Mouse (Mus musculus) CH12.LX (cell line): ENCODE measurements at regions not wholly inside any gene's neighbourhood (a gene's known extent, or its start where the extent isn't known, plus 50 kb on each side); places are given as distances from the start of the nearest gene placed in this dataset.

ENCODE experiments used
- DNase-seq: peaks from one replicate; pipeline ENCODE4 v3.0.0-alpha.2; 2013; ENCODE audit errors: extremely low read depth
- H3K27ac ChIP-seq: 2 replicates; pipeline ENCODE4 v1.5.1; 2012; ENCODE audit warnings: low read depth, mild to moderate bottlenecking, control low read depth, moderate library complexity; ENCODE audit not compliant: insufficient read depth
- H3K27me3 ChIP-seq: replicated peaks from 2 replicates; pipeline ENCODE3; 2012; ENCODE audit warnings: inconsistent platforms
- H3K36me3 ChIP-seq, 2 experiments: replicated peaks in 1 of 2; 2 replicates each; pipeline versions ENCODE3 to v1.6.1; 2012; ENCODE audit warnings: inconsistent platforms in 1 of 2, low read length in 1 of 2, mild to moderate bottlenecking in 1 of 2, mixed read lengths in 1 of 2, moderate library complexity in 1 of 2; ENCODE audit not compliant: control insufficient read depth in 1 of 2, insufficient read depth in 1 of 2
- H3K4me1 ChIP-seq, 2 experiments: 2 replicates each; pipeline ENCODE4 v1.6.1; 2012; ENCODE audit warnings: inconsistent platforms in 1 of 2, moderate library complexity in 1 of 2; ENCODE audit not compliant: insufficient read depth in 2 of 2, control insufficient read depth in 1 of 2
- H3K4me2 ChIP-seq: 2 replicates; pipeline ENCODE4 v1.6.1; 2012; ENCODE audit warnings: low read depth, mild to moderate bottlenecking, control low read depth; ENCODE audit not compliant: poor library complexity, insufficient read depth, severe bottlenecking
- H3K4me3 ChIP-seq, 3 experiments: fragments of 150-350 bp in 1 of 3; sonication (generic) in 1 of 3; replicated peaks in 1 of 3; 2 replicates each; pipeline versions ENCODE3 to v1.5.1; 2011 to 2012; ENCODE audit warnings: low read depth in 2 of 3, low read length in 2 of 3, mild to moderate bottlenecking in 2 of 3, moderate library complexity in 2 of 3, control low read depth in 1 of 3, improper control_type of control experiment in 1 of 3, inconsistent platforms in 1 of 3, mixed read lengths in 1 of 3; ENCODE audit not compliant: poor library complexity in 1 of 3
- H3K79me2 ChIP-seq: replicated peaks from 2 replicates; pipeline ENCODE4 v1.6.1; 2012; ENCODE audit warnings: mild to moderate bottlenecking, moderate library complexity; ENCODE audit not compliant: control insufficient read depth, poor library complexity, insufficient read depth, severe bottlenecking; ENCODE audit errors: extremely low read depth
- H3K9ac ChIP-seq: 2 replicates; pipeline ENCODE4 v1.6.1; 2012; ENCODE audit warnings: low read depth, mild to moderate bottlenecking, control low read depth, moderate library complexity; ENCODE audit not compliant: insufficient read depth
- H3K9me3 ChIP-seq: replicated peaks from 2 replicates; pipeline ENCODE3; 2012; ENCODE audit warnings: low read length, inconsistent platforms, mixed read lengths
- CHD1 ChIP-seq: IDR thresholded peaks from 2 replicates; pipeline ENCODE4 v1.6.1; 2012; ENCODE audit warnings: low read depth, low read length, improper control_type of control experiment, inconsistent platforms
- CHD2 ChIP-seq: IDR thresholded peaks from 2 replicates; pipeline ENCODE4 v1.6.1; 2011; ENCODE audit warnings: low read length, improper control_type of control experiment
- E2F4 ChIP-seq: IDR thresholded peaks from 2 replicates; pipeline ENCODE4 v1.6.1; 2011; ENCODE audit warnings: low read depth, low read length, improper control_type of control experiment; ENCODE audit not compliant: insufficient replicate concordance
- ELF1 ChIP-seq: IDR thresholded peaks from 2 replicates; pipeline ENCODE4 v1.6.1; 2014; ENCODE audit warnings: low read depth, mild to moderate bottlenecking, inconsistent platforms, low read length, improper control_type of control experiment
- EP300 ChIP-seq: IDR thresholded peaks from 2 replicates; pipeline ENCODE4 v1.6.1; 2011; ENCODE audit warnings: low read length, improper control_type of control experiment
- ETS1 ChIP-seq: conservative IDR thresholded peaks from 2 replicates; pipeline ENCODE4 v1.6.1; 2012; ENCODE audit warnings: low read depth, mild to moderate bottlenecking, inconsistent platforms, low read length, improper control_type of control experiment, moderate library complexity
- HCFC1 ChIP-seq: IDR thresholded peaks from 2 replicates; pipeline ENCODE4 v1.6.1; 2012; ENCODE audit warnings: low read depth, mild to moderate bottlenecking, inconsistent platforms, low read length, improper control_type of control experiment
- IRF4 ChIP-seq: IDR thresholded peaks from 2 replicates; pipeline ENCODE4 v1.6.1; 2014; ENCODE audit warnings: low read depth, mild to moderate bottlenecking, inconsistent platforms, low read length, improper control_type of control experiment
- MAFK ChIP-seq: IDR thresholded peaks from 2 replicates; pipeline ENCODE4 v1.6.1; 2011; ENCODE audit warnings: low read length, improper control_type of control experiment; ENCODE audit not compliant: insufficient replicate concordance
- MAZ ChIP-seq: IDR thresholded peaks from 2 replicates; pipeline ENCODE4 v1.6.1; 2012; ENCODE audit warnings: low read depth, mild to moderate bottlenecking, inconsistent platforms, low read length, improper control_type of control experiment, moderate library complexity
- MYC ChIP-seq: IDR thresholded peaks from 2 replicates; pipeline ENCODE4 v1.6.1; 2011; ENCODE audit warnings: low read depth, mild to moderate bottlenecking, improper control_type of control experiment, low read length
- NRF1 ChIP-seq: IDR thresholded peaks from 2 replicates; pipeline ENCODE4 v1.6.1; 2014; ENCODE audit warnings: low read depth, mild to moderate bottlenecking, inconsistent platforms, low read length, improper control_type of control experiment, moderate library complexity
- PAX5 ChIP-seq: IDR thresholded peaks from 2 replicates; pipeline ENCODE4 v1.6.1; 2012; ENCODE audit warnings: low read length, inconsistent platforms, mixed read lengths
- POLR2A ChIP-seq: IDR thresholded peaks from 2 replicates; pipeline ENCODE4 v1.6.1; 2011; ENCODE audit warnings: low read depth, mild to moderate bottlenecking, improper control_type of control experiment, low read length
- SMC3 ChIP-seq: IDR thresholded peaks from 2 replicates; pipeline ENCODE4 v1.6.1; 2011; ENCODE audit warnings: low read depth, low read length, improper control_type of control experiment
- TCF12 ChIP-seq: IDR thresholded peaks from 2 replicates; pipeline ENCODE4 v1.6.1; 2014; ENCODE audit warnings: low read depth, mild to moderate bottlenecking, inconsistent platforms, low read length, improper control_type of control experiment
- UBTF ChIP-seq: IDR thresholded peaks from 2 replicates; pipeline ENCODE4 v1.6.1; 2012; ENCODE audit warnings: low read depth, mild to moderate bottlenecking, inconsistent platforms, low read length, improper control_type of control experiment, moderate library complexity
- USF2 ChIP-seq: conservative IDR thresholded peaks from 2 replicates; pipeline ENCODE4 v1.6.1; 2011; ENCODE audit warnings: low read depth, low read length, improper control_type of control experiment
- ZC3H11A ChIP-seq: IDR thresholded peaks from 2 replicates; pipeline ENCODE4 v1.6.1; 2012; ENCODE audit warnings: low read depth, mild to moderate bottlenecking, inconsistent platforms, low read length, improper control_type of control experiment
- ZMIZ1 ChIP-seq: IDR thresholded peaks from 2 replicates; pipeline ENCODE4 v1.6.1; 2012; ENCODE audit warnings: low read depth, mild to moderate bottlenecking, inconsistent platforms, low read length, improper control_type of control experiment
- dilution Hi-C: fragments of 300-500 bp; cut with MboI; formaldehyde crosslinking; loops from 2 replicates; pipeline ENCODE4 v1.14.3; 2020; ENCODE audit warnings: low sequenced_read_pairs; ENCODE audit not compliant: extremely low pct_unique_long_range_greater_than_20kb, extremely low pct_ligation_motif_present
- in situ Hi-C: fragments of 300-500 bp; cut with MboI; formaldehyde crosslinking; loops from 3 replicates; pipeline ENCODE4 v1.14.3; 2019; ENCODE audit warnings: low sequenced_read_pairs, low pct_ligation_motif_present, low pct_unique_long_range_greater_than_20kb, mixed read lengths

DNA sequence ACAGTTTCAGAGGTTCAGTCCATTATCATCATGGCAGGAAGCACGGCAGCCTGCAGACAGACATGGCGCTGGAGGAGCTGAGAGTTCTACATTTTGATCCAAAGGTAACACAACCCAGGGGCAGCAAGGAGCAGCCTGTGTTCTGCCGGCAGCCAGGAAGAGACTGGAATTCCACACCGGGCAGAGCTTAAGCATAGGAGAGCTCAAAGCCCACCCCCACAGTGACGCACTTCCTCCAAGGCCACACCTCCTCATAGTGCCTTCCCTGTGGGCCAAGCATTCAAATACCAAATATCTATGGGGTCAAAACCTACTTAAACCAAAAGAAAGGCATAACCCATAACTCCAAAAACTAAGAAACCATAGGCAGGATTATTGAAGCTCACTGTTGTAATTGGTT, 149.4 kb upstream of the Ajap1 start:
- in situ Hi-C loops, result no loop called here

DNA sequence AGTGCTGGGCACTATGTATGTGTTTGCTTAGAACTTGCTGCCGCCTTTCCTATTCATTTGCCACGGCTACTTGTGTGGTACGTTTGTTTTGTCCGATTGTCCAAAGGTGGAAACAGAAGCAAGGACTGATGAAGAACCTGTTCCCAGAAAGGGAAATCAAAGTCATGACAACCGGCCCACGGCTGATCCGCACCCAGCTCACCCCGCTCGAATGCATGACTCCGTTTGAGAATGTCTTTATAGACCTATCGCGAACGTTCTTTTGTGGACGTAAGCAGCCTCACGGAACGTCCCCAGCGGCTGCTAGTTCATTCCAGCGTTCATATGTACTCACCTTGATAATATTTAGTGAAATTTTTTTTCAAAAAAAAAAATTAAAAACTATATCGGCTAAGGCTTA, 149.9 kb upstream of the Ajap1 start:
- Histone ChIP-seq H3K27ac (no peak overlapping the region), H3K4me1 (no peaks in the 10 kb centered on the region), H3K79me2 (no peaks in the 10 kb centered on the region), H3K4me2 (no peak overlapping the region), H3K9me3 (peaks cover 85% of the 10 kb centered on the region), H3K9ac (no peak overlapping the region), H3K4me3 (no peak overlapping the region), H3K27me3 (no peaks in the 10 kb centered on the region), H3K36me3 (no peaks in the 10 kb centered on the region)
- dilution Hi-C loops (no loop called here), in situ Hi-C loops (no loop called here)
- TF ChIP-seq ZC3H11A (no peak), USF2 (no peak), PAX5 (no peak), EP300 (no peak)
- no peak for DNase-seq

More for the DNA sequence above, 149.4 kb upstream of the Ajap1 start:
- DNase-seq, result no peak
- no peak overlapping the region for H3K4me2 ChIP-seq
- TF ChIP-seq UBTF (no peak), SMC3 (no peak), CHD2 (no peak), ZMIZ1 (no peak), CHD1 (no peak), E2F4 (no peak), ELF1 (no peak), PAX5 (no peak), HCFC1 (no peak), NRF1 (no peak), MYC (no peak), MAFK (no peak), ZC3H11A (no peak), TCF12 (no peak), ETS1 (no peak), IRF4 (no peak), POLR2A (no peak), MAZ (no peak)
- no peak overlapping the region for H3K9ac ChIP-seq
- H3K4me1 ChIP-seq, result no peaks in the 10 kb centered on the region
- H3K27me3 ChIP-seq, result no peaks in the 10 kb centered on the region
- peaks cover 86% of the 10 kb centered on the region for H3K9me3 ChIP-seq
- dilution Hi-C loops, result no loop called here
- no peaks in the 10 kb centered on the region for H3K79me2 ChIP-seq
- H3K4me3 ChIP-seq, result no peak overlapping the region
- H3K36me3 ChIP-seq, result no peaks in the 10 kb centered on the region
- H3K27ac ChIP-seq, result no peak overlapping the region
